In genomic region chr5:99598470-99599110, GRCm38 (mm10) we compare ENCODE assay signal across 11 mouse cellular contexts.
DNase-seq lines count a peak whose midpoint lies in the region; ATAC-seq and TF ChIP-seq lines count a peak whose summit lies in the region.
"Had no signal": no experiment of that assay in that cellular context is flagged by ENCODE, and none has a peak within 500 bp of the region (broad histone marks: within the 10 kb centered on the region; RNA-seq: fewer than 3 reads in every experiment).

No protein-coding gene starts in this region.

- no peaks in the 10 kb centered on the region for H3K9me3 ChIP-seq in intestine, embryonic 16.5 days (ENCODE audit: control insufficient read depth, low read length)
- H3K9me3 ChIP-seq in intestine, postnatal 0 days (ENCODE audit: control insufficient read depth), result no peaks in the 10 kb centered on the region
- no peaks in the 10 kb centered on the region for H3K9me3 ChIP-seq in neural tube, embryonic 13.5 days
- H3K9me3 ChIP-seq in stomach, embryonic 15.5 days, result no peaks in the 10 kb centered on the region

- DNase-seq in neural tube, embryonic 10.5 days (ENCODE audit: extremely low spot score, low spot score), result no peak
- peak; percentile 36 for DNase-seq in forelimb bud, embryonic 11.5 days (ENCODE audit: low read depth, low spot score)
- DNase-seq in natural killer cell, adult 2 months (ENCODE audit: low spot score in 2 of 2), result no peak
- no peak for DNase-seq in cerebellum, adult 8-10 months
- DNase-seq: heart, postnatal 4 days; thymus, postnatal 25 days had no signal

- H3K27me3 ChIP-seq in intestine, embryonic 16.5 days (replicated peaks; ENCODE audit: control insufficient read depth, insufficient read depth, low read length), result no peaks in the 10 kb centered on the region
- no peaks in the 10 kb centered on the region for H3K27me3 ChIP-seq in intestine, postnatal 0 days (replicated peaks; ENCODE audit: control insufficient read depth, insufficient read depth, low read length)
- H3K27me3 ChIP-seq in neural tube, embryonic 13.5 days, result no peaks in the 10 kb centered on the region
- H3K27me3 ChIP-seq in stomach, embryonic 15.5 days (replicated peaks), result no peaks in the 10 kb centered on the region
- H3K27me3 ChIP-seq: CH12.LX had no signal

- no peak overlapping the region for H3K4me3 ChIP-seq in intestine, embryonic 16.5 days (ENCODE audit: low read length)
- no peak overlapping the region for H3K4me3 ChIP-seq in intestine, postnatal 0 days (ENCODE audit: low read depth, low read length)
- no peak overlapping the region for H3K4me3 ChIP-seq in neural tube, embryonic 13.5 days
- H3K4me3 ChIP-seq in stomach, embryonic 15.5 days (replicated peaks), result no peak overlapping the region

- ATAC-seq in intestine, embryonic 16.5 days, result peak; percentile 65; the same call in 1 of the 2 replicates
- no peak for ATAC-seq in intestine, postnatal 0 days
- peak; percentile 77 for ATAC-seq in neural tube, embryonic 13.5 days (ENCODE audit: low read depth)
- ATAC-seq in stomach, embryonic 15.5 days (ENCODE audit: insufficient read depth, low FRiP score, low read depth), result no peak

- H3K4me1 ChIP-seq in intestine, embryonic 16.5 days (ENCODE audit: control insufficient read depth, insufficient read depth, low read length), result no peaks in the 10 kb centered on the region
- H3K4me1 ChIP-seq in intestine, postnatal 0 days (replicated peaks; ENCODE audit: control insufficient read depth, insufficient read depth, low read length), result no peaks in the 10 kb centered on the region; the same call in 1 of the 2 replicates
- H3K4me1 ChIP-seq in neural tube, embryonic 13.5 days (replicated peaks), result peaks cover 30% of the 10 kb centered on the region
- H3K4me1 ChIP-seq in stomach, embryonic 15.5 days, result no peaks in the 10 kb centered on the region

- H3K36me3 ChIP-seq in intestine, embryonic 16.5 days (ENCODE audit: control insufficient read depth, insufficient read depth, low read length), result no peaks in the 10 kb centered on the region
- H3K36me3 ChIP-seq in intestine, postnatal 0 days (ENCODE audit: control insufficient read depth, insufficient read depth), result no peaks in the 10 kb centered on the region
- H3K36me3 ChIP-seq in neural tube, embryonic 13.5 days, result no peaks in the 10 kb centered on the region
- H3K36me3 ChIP-seq in stomach, embryonic 15.5 days, result no peaks in the 10 kb centered on the region

- no peak overlapping the region for H3K27ac ChIP-seq in intestine, embryonic 16.5 days (ENCODE audit: low read length)
- no peak overlapping the region for H3K27ac ChIP-seq in intestine, postnatal 0 days (ENCODE audit: low read depth, low read length)
- peak overlapping the region; percentile 71 for H3K27ac ChIP-seq in neural tube, embryonic 13.5 days (replicated peaks)
- no peak overlapping the region for H3K27ac ChIP-seq in stomach, embryonic 15.5 days

- H3K4me2 ChIP-seq in intestine, embryonic 16.5 days (ENCODE audit: low read depth, low read length), result 0 out of 2 replicates have a peak overlapping the region, but pooled peaks have one; percentile 13
- H3K4me2 ChIP-seq in intestine, postnatal 0 days (replicated peaks; ENCODE audit: low read depth), result no peak overlapping the region
- no peak overlapping the region for H3K4me2 ChIP-seq in neural tube, embryonic 13.5 days
- peak overlapping the region; percentile 38 for H3K4me2 ChIP-seq in stomach, embryonic 15.5 days

- 51% methylated on average over 10 of the region's 10 CpGs for WGBS in intestine, embryonic 16.5 days
- WGBS in intestine, postnatal 0 days, result 53% methylated on average over 10 of the region's 10 CpGs
- WGBS in neural tube, embryonic 13.5 days, result 55% methylated on average over 10 of the region's 10 CpGs
- 37% methylated on average over 10 of the region's 10 CpGs for WGBS in stomach, embryonic 15.5 days

- TF ChIP-seq CTCF in intestine, postnatal 0 days (IDR thresholded peaks at IDR 0.05; ENCODE audit: low read depth), result no peak

- H3K9ac ChIP-seq in intestine, embryonic 16.5 days (ENCODE audit: low read depth, low read length), result no peak overlapping the region
- H3K9ac ChIP-seq in intestine, postnatal 0 days (ENCODE audit: low read depth, low read length), result no peak overlapping the region
- no peak overlapping the region for H3K9ac ChIP-seq in neural tube, embryonic 13.5 days
- H3K9ac ChIP-seq in stomach, embryonic 15.5 days, result no peak overlapping the region

Comparison
In these comparisons a context has a peak if more than half of its experiments do, and no peak if none do; other contexts are left out.
1. ATAC-seq: peak in intestine, embryonic 16.5 days (single experiment) and neural tube, embryonic 13.5 days (single experiment); none in intestine, postnatal 0 days (single experiment) and stomach, embryonic 15.5 days (single experiment).
2. H3K4me2 ChIP-seq: peak in intestine, embryonic 16.5 days (single experiment) and stomach, embryonic 15.5 days (single experiment); none in intestine, postnatal 0 days (single experiment) and neural tube, embryonic 13.5 days (single experiment).